Mouse (Mus musculus): ENCODE results near the gene Aurkaip1.

DNA sequence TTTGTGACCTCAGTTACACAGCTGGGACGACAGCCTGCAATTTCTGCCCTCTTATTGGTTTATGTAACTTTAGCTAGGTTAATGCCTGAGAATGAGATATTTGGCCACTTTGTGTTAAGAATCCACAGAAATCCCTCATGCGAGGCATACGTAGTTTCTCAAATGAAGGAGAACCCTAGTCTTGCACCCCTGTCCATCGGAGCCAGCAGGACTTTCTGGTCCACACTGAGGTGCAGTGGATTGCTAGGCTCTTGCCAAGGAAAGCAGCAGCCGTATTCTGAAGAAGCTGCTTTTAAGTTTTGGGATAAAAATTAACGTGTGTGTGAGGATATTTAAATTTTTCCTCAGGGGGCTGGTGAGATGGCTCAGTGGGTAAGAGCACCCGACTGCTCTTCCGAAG lies 476 bp upstream of the Aurkaip1 start:
- TF ChIP-seq CTCF (IDR thresholded peaks at IDR 0.05; ENCODE audit: extremely low read depth, insufficient read depth, low read length) (no peak), POLR2A (IDR thresholded peaks at IDR 0.05; ENCODE audit: extremely low read depth, insufficient read depth, low read length) (no peak)
